Mouse (Mus musculus): ENCODE data around the gene Klf6.

- TF ChIP-seq POLR2A (IDR thresholded peaks at IDR 0.05; ENCODE audit: low read depth, low read length) (no peak), CTCF (conservative IDR thresholded peaks at IDR 0.05; ENCODE audit: insufficient read depth, insufficient read length, low read depth, low read length) (no peak)
These were observed 35.0 kb upstream of the Klf6 start for GRCm38 (mm10) chr13:5826170-5826827.

All from kidney, adult 2 months (tissue).